Mouse (Mus musculus) CH12.LX (cell line): ENCODE measurements around the gene Hnrnpa0. TPM values are rescaled to one million over a fixed set of nuclear protein-coding genes. Genes with fewer than 3 reads are reported as not detected.
"Not testable (repeated sequence)": the region's sequence is repeated elsewhere in the genome, so short reads cannot be mapped to it uniquely, and the experiment has no call there.

Source experiments
- DNase-seq: peaks from one replicate; pipeline ENCODE4 v3.0.0-alpha.2; 2013; ENCODE audit errors: extremely low read depth
- H3K27ac ChIP-seq: 2 replicates; pipeline ENCODE4 v1.5.1; 2012; ENCODE audit warnings: low read depth, mild to moderate bottlenecking, control low read depth, moderate library complexity; ENCODE audit not compliant: insufficient read depth
- H3K27me3 ChIP-seq: replicated peaks from 2 replicates; pipeline ENCODE3; 2012; ENCODE audit warnings: inconsistent platforms
- H3K36me3 ChIP-seq, 2 experiments: replicated peaks in 1 of 2; 2 replicates each; pipeline versions ENCODE3 to v1.6.1; 2012; ENCODE audit warnings: inconsistent platforms in 1 of 2, low read length in 1 of 2, mild to moderate bottlenecking in 1 of 2, mixed read lengths in 1 of 2, moderate library complexity in 1 of 2; ENCODE audit not compliant: control insufficient read depth in 1 of 2, insufficient read depth in 1 of 2
- H3K4me1 ChIP-seq, 2 experiments: 2 replicates each; pipeline ENCODE4 v1.6.1; 2012; ENCODE audit warnings: inconsistent platforms in 1 of 2, moderate library complexity in 1 of 2; ENCODE audit not compliant: insufficient read depth in 2 of 2, control insufficient read depth in 1 of 2
- H3K4me2 ChIP-seq: 2 replicates; pipeline ENCODE4 v1.6.1; 2012; ENCODE audit warnings: low read depth, mild to moderate bottlenecking, control low read depth; ENCODE audit not compliant: poor library complexity, insufficient read depth, severe bottlenecking
- H3K4me3 ChIP-seq, 3 experiments: fragments of 150-350 bp in 1 of 3; sonication (generic) in 1 of 3; replicated peaks in 1 of 3; 2 replicates each; pipeline versions ENCODE3 to v1.5.1; 2011 to 2012; ENCODE audit warnings: low read depth in 2 of 3, low read length in 2 of 3, mild to moderate bottlenecking in 2 of 3, moderate library complexity in 2 of 3, control low read depth in 1 of 3, improper control_type of control experiment in 1 of 3, inconsistent platforms in 1 of 3, mixed read lengths in 1 of 3; ENCODE audit not compliant: poor library complexity in 1 of 3
- H3K79me2 ChIP-seq: replicated peaks from 2 replicates; pipeline ENCODE4 v1.6.1; 2012; ENCODE audit warnings: mild to moderate bottlenecking, moderate library complexity; ENCODE audit not compliant: control insufficient read depth, poor library complexity, insufficient read depth, severe bottlenecking; ENCODE audit errors: extremely low read depth
- H3K9ac ChIP-seq: 2 replicates; pipeline ENCODE4 v1.6.1; 2012; ENCODE audit warnings: low read depth, mild to moderate bottlenecking, control low read depth, moderate library complexity; ENCODE audit not compliant: insufficient read depth
- H3K9me3 ChIP-seq: replicated peaks from 2 replicates; pipeline ENCODE3; 2012; ENCODE audit warnings: low read length, inconsistent platforms, mixed read lengths
- CHD1 ChIP-seq: IDR thresholded peaks from 2 replicates; pipeline ENCODE4 v1.6.1; 2012; ENCODE audit warnings: low read depth, low read length, improper control_type of control experiment, inconsistent platforms
- ELF1 ChIP-seq: IDR thresholded peaks from 2 replicates; pipeline ENCODE4 v1.6.1; 2014; ENCODE audit warnings: low read depth, mild to moderate bottlenecking, inconsistent platforms, low read length, improper control_type of control experiment
- IRF4 ChIP-seq: IDR thresholded peaks from 2 replicates; pipeline ENCODE4 v1.6.1; 2014; ENCODE audit warnings: low read depth, mild to moderate bottlenecking, inconsistent platforms, low read length, improper control_type of control experiment
- JUND ChIP-seq: conservative IDR thresholded peaks from 2 replicates; pipeline ENCODE4 v1.6.1; 2011; ENCODE audit warnings: low read depth, low read length, improper control_type of control experiment
- KAT2A ChIP-seq: IDR thresholded peaks from 2 replicates; pipeline ENCODE4 v1.6.1; 2012; ENCODE audit warnings: low read length, improper control_type of control experiment, inconsistent platforms; ENCODE audit not compliant: insufficient replicate concordance
- MAZ ChIP-seq: IDR thresholded peaks from 2 replicates; pipeline ENCODE4 v1.6.1; 2012; ENCODE audit warnings: low read depth, mild to moderate bottlenecking, inconsistent platforms, low read length, improper control_type of control experiment, moderate library complexity
- MEF2A ChIP-seq: IDR thresholded peaks from 2 replicates; pipeline ENCODE4 v1.6.1; 2014; ENCODE audit warnings: low read depth, mild to moderate bottlenecking, inconsistent platforms, low read length, improper control_type of control experiment, borderline replicate concordance
- MXI1 ChIP-seq: IDR thresholded peaks from 2 replicates; pipeline ENCODE4 v1.6.1; 2011; ENCODE audit warnings: mild to moderate bottlenecking, low read depth, low read length, improper control_type of control experiment
- NELFE ChIP-seq: IDR thresholded peaks from 2 replicates; pipeline ENCODE4 v1.6.1; 2011; ENCODE audit warnings: low read depth, low read length, improper control_type of control experiment
- PAX5 ChIP-seq: IDR thresholded peaks from 2 replicates; pipeline ENCODE4 v1.6.1; 2012; ENCODE audit warnings: low read length, inconsistent platforms, mixed read lengths
- POLR2A ChIP-seq: IDR thresholded peaks from 2 replicates; pipeline ENCODE4 v1.6.1; 2011; ENCODE audit warnings: low read depth, mild to moderate bottlenecking, improper control_type of control experiment, low read length
- RCOR1 ChIP-seq: conservative IDR thresholded peaks from 2 replicates; pipeline ENCODE4 v1.6.1; 2012; ENCODE audit warnings: low read depth, mild to moderate bottlenecking, inconsistent platforms, low read length, improper control_type of control experiment
- SMC3 ChIP-seq: IDR thresholded peaks from 2 replicates; pipeline ENCODE4 v1.6.1; 2011; ENCODE audit warnings: low read depth, low read length, improper control_type of control experiment
- TBP ChIP-seq: conservative IDR thresholded peaks from 2 replicates; pipeline ENCODE4 v1.6.1; 2011; ENCODE audit warnings: low read depth, low read length, improper control_type of control experiment
- TCF12 ChIP-seq: IDR thresholded peaks from 2 replicates; pipeline ENCODE4 v1.6.1; 2014; ENCODE audit warnings: low read depth, mild to moderate bottlenecking, inconsistent platforms, low read length, improper control_type of control experiment
- UBTF ChIP-seq: IDR thresholded peaks from 2 replicates; pipeline ENCODE4 v1.6.1; 2012; ENCODE audit warnings: low read depth, mild to moderate bottlenecking, inconsistent platforms, low read length, improper control_type of control experiment, moderate library complexity
- ZC3H11A ChIP-seq: IDR thresholded peaks from 2 replicates; pipeline ENCODE4 v1.6.1; 2012; ENCODE audit warnings: low read depth, mild to moderate bottlenecking, inconsistent platforms, low read length, improper control_type of control experiment
- ZKSCAN1 ChIP-seq: IDR thresholded peaks from 2 replicates; pipeline ENCODE4 v1.6.1; 2012; ENCODE audit warnings: low read depth, inconsistent platforms, low read length, improper control_type of control experiment, borderline replicate concordance
- ZMIZ1 ChIP-seq: IDR thresholded peaks from 2 replicates; pipeline ENCODE4 v1.6.1; 2012; ENCODE audit warnings: low read depth, mild to moderate bottlenecking, inconsistent platforms, low read length, improper control_type of control experiment
- dilution Hi-C: fragments of 300-500 bp; cut with MboI; formaldehyde crosslinking; loops from 2 replicates; pipeline ENCODE4 v1.14.3; 2020; ENCODE audit warnings: low sequenced_read_pairs; ENCODE audit not compliant: extremely low pct_unique_long_range_greater_than_20kb, extremely low pct_ligation_motif_present
- in situ Hi-C: fragments of 300-500 bp; cut with MboI; formaldehyde crosslinking; loops from 3 replicates; pipeline ENCODE4 v1.14.3; 2019; ENCODE audit warnings: low sequenced_read_pairs, low pct_ligation_motif_present, low pct_unique_long_range_greater_than_20kb, mixed read lengths
- polyA plus RNA-seq: library from polyadenylated mRNA; unstranded; fragments of >175 nt; gene quantifications from 2 replicates; pipeline ENCODE4 v1.2.1, GENCODE M21; 2012; ENCODE audit warnings: low read depth; ENCODE audit not compliant: insufficient read length
- total RNA-seq, 2 experiments: library from RNA; depleted of rRNA; stranded (reverse); fragments of 300-350 nt in 1 of 2; fragments of >200 nt in 1 of 2; gene quantifications; 2 replicates each; pipeline ENCODE4 v1.2.3; 2012 to 2014

Hnrnpa0 gene
- total and polyA plus RNA-seq, 3 experiments = 104 to 139 (median 126) TPM

- DNase-seq = no peak
- in situ Hi-C loops = no loop called here
- TF ChIP-seq KAT2A = no peak
- TF ChIP-seq UBTF = no peak
- TF ChIP-seq JUND = no peak
- no peak for TF ChIP-seq ZKSCAN1
- H3K4me3 ChIP-seq = no peak overlapping the region
- H3K4me2 ChIP-seq = peak overlapping the region; percentile 80
- H3K9ac ChIP-seq = no peak overlapping the region
- H3K9me3 ChIP-seq = no peaks in the 10 kb centered on the region
- H3K4me1 ChIP-seq = no peaks in the 10 kb centered on the region; a peak in 1 of 4 replicates
- no peaks in the 10 kb centered on the region for H3K79me2 ChIP-seq
- no peak overlapping the region for H3K27ac ChIP-seq
- dilution Hi-C loops = no loop called here
- peaks cover 8% of the 10 kb centered on the region for H3K27me3 ChIP-seq
- no peaks in the 10 kb centered on the region for H3K36me3 ChIP-seq
Measured at GRCm38 (mm10) chr13:58148256-58148831, 20.0 kb upstream of the Hnrnpa0 start.

GRCm38 (mm10) chr13:58147760-58148159, 19.4 kb upstream of the Hnrnpa0 start:
- no peaks in the 10 kb centered on the region for H3K9me3 ChIP-seq
- dilution Hi-C loops = no loop called here
- H3K9ac ChIP-seq = no peak overlapping the region
- DNase-seq = no peak
- no peak for TF ChIP-seq ZKSCAN1
- no peak for TF ChIP-seq MXI1
- TF ChIP-seq POLR2A = no peak
- no peak for TF ChIP-seq CHD1
- no peak for TF ChIP-seq ZMIZ1
- TF ChIP-seq NELFE = no peak
- no peak for TF ChIP-seq ZC3H11A
- no peak for TF ChIP-seq PAX5
- no peak for TF ChIP-seq TCF12
- no peak for TF ChIP-seq RCOR1
- TF ChIP-seq MEF2A = no peak
- no peak for TF ChIP-seq SMC3
- TF ChIP-seq IRF4 = no peak
- no peak for TF ChIP-seq ELF1
- no peak for TF ChIP-seq MAZ
- TF ChIP-seq UBTF = no peak
- no peak for TF ChIP-seq TBP
- TF ChIP-seq, all 38 proteins: peak for 0
- Histone ChIP-seq H3K4me1 (no peaks in the 10 kb centered on the region; a peak in 1 of 4 replicates), H3K4me3 (no peak overlapping the region), H3K27me3 (peaks cover 8% of the 10 kb centered on the region), H3K79me2 (no peaks in the 10 kb centered on the region), H3K27ac (no peak overlapping the region), H3K4me2 (no peak overlapping the region), H3K36me3 (no peaks in the 10 kb centered on the region)
- in situ Hi-C loops = no loop called here

DNA sequence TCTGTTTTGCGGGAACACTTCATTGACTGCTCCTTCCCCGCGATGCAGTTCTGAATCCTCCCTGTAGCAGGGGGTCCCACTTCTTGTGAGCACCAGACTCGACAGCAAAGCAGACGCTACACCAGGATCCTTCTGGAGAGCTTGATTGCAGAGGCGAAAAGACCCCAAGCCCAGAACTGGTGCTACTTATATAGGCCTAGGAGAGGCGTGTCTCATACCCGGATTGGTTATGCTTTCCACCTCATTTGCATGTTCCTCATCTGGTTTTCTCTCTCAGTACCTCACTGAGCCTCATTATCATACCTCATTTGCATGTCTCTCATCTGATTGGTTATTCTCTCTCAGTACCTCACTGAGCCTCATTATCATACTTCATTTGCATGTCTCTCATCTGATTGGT, 18.2 kb upstream of the Hnrnpa0 start:
- H3K4me1 ChIP-seq, H3K4me3 ChIP-seq, H3K27me3 ChIP-seq, H3K79me2 ChIP-seq, H3K27ac ChIP-seq, dilution Hi-C loops, H3K9me3 ChIP-seq, H3K9ac ChIP-seq, in situ Hi-C loops, H3K36me3 ChIP-seq, DNase-seq, H3K4me2 ChIP-seq: not testable (repeated sequence)
